Mouse (Mus musculus) c-Kit-positive CD71-positive TER-119-negative erythroid progenitor cells, embryonic 14.5 days (primary cell): ENCODE measurements around the gene Clba1.
A peak's percentile ranks its signal among the peaks of the same experiment; 100 is the strongest.
"Not testable (repeated sequence)": the region's sequence is repeated elsewhere in the genome, so short reads cannot be mapped to it uniquely, and the experiment has no call there.

Experiments
- DNase-seq: peaks from one replicate; pipeline ENCODE4 v3.0.0-alpha.2; 2013; ENCODE audit warnings: low read depth

The Clba1 gene

DNA sequence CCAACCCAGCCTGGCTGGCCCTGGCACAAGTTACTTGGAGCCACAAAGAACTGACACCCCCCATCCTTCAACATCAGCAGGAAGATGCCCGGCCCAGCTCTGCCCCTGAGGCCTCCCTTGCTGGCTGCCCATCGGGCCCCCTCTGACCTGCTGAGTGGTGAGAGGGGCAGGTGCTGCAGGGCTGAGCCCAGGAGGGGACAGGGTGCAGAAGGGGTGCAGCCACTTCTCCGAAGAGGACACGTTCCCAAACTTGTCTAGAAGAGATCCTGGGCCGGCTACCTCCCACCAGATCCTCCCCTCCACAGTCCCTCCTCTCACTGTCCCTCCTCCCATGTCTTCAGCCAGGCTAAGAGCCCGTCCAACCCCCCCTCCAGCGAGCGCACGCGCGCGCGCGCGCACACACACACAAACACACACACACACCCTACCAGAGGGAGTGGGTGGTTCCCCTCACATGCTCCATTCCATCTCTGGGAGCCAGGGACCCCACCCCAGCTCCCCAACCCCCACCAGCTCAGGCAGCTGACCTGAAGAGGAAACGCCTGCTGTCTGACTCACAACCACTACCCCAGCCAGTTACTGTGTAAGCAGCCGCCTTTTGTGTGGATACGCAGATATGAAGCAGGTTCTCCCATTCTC is 13.2 kb upstream of the Clba1 start:
- DNase-seq: no peak

- no peak for DNase-seq
Measured at GRCm38 (mm10) chr12:112796551-112797510, 11.9 kb upstream of the Clba1 start.

- no peak for DNase-seq
Measured at GRCm38 (mm10) chr12:112797672-112798331, 10.9 kb upstream of the Clba1 start.

- no peak for DNase-seq
Measured at GRCm38 (mm10) chr12:112798332-112798681, 10.4 kb upstream of the Clba1 start.

DNA sequence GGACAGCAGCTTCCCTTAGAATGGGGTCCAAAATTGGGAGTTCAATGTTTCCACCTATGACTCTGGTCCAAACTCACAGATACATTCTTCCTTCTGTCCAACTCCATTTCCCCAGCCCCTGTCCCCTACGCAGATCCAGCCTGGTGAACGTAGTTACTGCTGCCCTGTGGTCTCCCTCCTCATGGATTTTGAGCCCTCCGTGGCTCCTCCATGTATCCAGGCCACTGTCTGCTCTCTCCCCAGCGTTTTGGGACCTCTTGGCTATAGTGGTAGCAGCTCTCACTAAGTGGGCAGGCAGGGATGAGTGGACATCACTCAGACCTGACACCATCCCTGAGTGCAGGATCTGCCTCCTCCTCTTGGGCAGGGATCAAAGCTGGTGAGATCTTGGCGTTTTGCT is 10.0 kb upstream of the Clba1 start:
- no peak for DNase-seq

- no peak for DNase-seq
Measured at GRCm38 (mm10) chr12:112799237-112799970, 9.3 kb upstream of the Clba1 start.

DNA sequence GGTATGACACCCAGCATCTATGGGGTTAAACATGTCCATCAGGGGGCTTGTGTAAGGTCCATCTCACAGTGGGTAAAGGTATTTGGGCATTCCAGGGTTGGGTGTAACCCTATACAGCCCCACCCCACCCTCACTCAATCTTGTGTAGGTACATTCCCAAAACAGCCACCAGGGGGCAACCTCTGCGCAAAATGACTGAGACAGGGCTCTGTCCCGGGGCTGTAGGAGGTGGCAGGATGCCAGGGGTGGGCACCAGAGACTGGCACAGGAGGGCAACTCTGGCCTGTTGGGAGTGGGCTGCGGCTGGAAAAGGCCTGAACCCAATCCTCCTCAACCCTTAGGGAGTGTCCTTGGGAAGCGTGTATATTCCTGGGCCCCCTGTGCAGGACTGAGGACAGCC is 8.3 kb upstream of the Clba1 start:
- peak; percentile 60 for DNase-seq

GRCm38 (mm10) chr12:112801864-112802846 is 6.6 kb upstream of the Clba1 start, which contains the start of gene Ahnak2:
Gene Ahnak2, minus strand, starts transcription at chr12:112802657.
- no peak for DNase-seq

DNA sequence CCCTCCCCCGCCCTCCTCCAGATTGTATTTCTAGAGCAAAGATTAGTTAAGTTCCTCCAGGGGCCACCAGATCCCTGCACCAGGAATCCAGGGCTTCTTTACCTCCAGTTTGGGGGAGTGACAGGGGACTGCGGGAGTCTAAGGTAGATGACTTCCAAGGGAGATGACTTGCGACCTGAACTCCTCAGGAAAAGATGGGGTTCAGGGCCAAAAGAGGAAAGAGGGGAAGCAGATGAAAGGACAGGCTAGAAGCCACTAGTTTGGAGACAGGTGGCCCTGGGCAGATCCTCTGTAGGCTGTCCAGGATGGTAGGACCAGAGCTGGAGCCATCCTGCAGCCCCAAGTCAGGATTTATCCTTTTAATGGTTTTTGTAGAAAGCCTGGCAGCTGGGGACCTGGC is 5.8 kb upstream of the Clba1 start:
- no peak for DNase-seq

DNA sequence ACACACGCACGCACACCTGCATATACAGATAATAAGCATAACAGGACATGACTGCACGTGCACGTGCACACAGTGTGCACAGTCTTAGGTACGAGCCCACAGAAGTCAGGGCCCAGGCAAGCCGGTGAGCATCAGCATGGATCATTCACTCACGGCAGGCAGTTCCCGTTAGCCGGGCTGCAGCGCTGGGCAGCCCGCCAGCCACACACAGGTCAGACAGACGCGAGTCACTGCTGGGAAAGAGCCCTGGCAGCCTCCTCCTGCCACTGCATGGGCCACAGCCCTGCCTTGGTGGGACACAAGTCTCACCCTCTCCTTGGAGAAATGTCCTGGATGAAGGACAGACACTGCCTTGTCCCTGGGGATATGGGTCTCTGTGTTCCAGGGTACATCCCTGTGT is 4.7 kb upstream of the Clba1 start:
- no peak for DNase-seq

DNA sequence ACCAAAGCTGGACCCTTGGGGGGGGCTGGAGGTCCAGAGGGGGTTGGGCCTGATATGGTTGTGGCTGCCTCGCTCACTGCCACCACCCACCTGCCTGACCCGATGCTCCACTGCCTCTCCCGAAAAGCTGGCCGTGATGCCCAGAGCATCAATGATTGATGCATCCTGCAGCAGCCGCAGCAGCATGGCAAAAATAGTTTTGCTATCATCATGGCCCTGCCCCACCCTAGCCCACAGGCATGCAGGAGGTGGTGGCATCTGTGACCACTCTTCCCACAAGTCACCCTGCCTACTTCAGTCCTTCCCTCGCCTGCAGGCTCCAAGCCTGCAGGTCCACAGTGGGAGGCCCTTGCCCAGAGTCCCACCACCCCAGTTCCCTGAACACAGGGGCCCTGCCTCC is 2.7 kb upstream of the Clba1 start:
- DNase-seq: no peak

DNA sequence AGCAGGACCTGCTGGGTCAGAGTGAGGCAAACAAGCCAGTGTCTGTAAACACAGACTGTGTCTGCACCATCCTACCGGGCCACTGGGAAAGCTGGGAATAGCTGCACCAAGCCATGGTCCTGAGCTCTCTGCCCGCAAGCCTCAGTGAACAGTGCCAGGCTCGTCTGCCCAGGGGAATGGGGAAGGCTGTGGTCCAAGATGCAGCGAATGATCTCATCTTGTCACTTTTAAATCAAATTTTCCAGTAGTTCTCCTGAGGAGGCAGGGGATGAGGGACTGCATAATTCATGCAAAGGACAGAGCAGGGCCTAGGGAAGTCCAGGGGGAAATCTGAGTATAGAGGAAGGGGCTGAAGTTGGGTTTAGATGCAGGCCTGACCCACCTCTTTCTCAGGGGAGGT is 941 bp upstream of the Clba1 start:
- DNase-seq: no peak

DNA sequence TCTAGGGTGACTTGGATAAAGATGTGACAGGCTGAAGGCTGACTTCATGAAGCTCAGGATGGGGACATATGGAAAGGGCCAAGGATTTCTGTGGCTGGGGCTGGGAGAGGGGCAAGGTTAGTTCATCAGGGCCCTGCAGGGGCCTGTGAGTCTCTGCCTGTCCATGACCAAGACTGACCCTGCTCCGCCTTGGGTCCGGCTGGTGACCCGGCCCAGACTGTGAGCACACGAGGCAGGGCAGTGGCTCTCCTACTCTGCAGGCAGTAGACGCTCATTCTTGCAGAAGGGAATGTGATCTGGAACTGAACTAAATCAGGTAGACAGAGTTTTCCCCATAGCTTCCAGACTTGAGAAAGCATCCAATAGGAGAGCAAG is 538 bp upstream of the Clba1 start:
- no peak for DNase-seq

DNA sequence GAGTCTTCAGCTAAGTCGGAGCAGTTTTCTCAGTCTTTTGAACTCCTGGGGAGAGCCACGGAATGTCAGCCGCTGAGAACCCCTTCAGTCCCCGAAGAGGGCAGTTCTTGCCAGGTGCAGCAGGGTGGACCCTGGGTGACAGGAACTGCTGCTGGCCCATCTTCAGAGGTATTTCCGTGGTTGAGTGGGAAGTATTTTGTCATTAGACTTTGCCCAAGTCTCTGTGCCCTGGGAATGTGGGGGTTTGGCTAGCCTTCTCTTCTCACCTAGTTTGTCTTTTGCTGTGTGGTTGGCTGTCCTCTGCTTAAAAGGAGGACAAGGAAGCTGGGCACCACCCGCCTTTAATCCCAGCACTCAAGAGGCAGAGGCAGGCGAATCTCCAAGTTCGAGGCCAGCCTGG is 904 bp downstream of the Clba1 start:
- DNase-seq: no peak

DNA sequence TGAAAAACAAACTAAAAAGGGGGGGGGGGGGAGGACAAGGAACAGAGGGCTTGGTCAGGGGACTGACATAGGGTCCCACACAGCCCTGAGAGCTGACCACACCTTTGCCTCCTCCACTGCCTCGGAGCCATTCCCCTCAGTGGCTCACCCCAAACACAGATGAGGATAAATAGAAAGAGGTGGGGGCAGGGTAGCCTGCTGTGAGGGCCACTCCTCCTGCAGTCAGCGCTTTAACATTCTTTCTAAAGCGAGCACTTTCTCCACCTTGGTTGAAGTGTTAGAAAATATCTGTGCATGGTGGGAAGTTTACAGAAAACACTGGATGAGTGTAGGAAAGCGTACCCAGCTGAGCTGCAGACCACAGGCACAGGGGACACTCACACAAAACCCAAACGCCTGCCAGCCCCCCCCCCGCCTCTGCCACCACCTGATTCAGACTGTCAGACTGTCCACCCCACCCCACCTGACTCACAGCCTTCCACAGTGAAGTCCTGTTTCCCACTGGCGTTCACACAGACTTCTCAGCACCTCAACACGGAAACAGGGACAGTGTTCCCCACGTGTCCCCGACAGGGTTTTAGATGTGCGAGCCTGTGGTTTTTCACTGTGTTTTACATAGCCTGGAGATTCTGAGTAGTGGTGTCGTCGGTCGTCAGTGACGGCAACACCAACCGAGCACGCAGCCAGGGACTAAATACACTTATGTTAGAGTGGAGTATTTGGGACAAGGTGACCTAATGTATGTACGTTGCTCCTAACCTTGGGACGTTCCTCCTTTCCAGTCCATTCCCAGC is 1.6 kb downstream of the Clba1 start:
- no peak for DNase-seq

- DNase-seq: no peak
Measured at GRCm38 (mm10) chr12:112813370-112813769, 4.6 kb downstream of the Clba1 start.

DNA sequence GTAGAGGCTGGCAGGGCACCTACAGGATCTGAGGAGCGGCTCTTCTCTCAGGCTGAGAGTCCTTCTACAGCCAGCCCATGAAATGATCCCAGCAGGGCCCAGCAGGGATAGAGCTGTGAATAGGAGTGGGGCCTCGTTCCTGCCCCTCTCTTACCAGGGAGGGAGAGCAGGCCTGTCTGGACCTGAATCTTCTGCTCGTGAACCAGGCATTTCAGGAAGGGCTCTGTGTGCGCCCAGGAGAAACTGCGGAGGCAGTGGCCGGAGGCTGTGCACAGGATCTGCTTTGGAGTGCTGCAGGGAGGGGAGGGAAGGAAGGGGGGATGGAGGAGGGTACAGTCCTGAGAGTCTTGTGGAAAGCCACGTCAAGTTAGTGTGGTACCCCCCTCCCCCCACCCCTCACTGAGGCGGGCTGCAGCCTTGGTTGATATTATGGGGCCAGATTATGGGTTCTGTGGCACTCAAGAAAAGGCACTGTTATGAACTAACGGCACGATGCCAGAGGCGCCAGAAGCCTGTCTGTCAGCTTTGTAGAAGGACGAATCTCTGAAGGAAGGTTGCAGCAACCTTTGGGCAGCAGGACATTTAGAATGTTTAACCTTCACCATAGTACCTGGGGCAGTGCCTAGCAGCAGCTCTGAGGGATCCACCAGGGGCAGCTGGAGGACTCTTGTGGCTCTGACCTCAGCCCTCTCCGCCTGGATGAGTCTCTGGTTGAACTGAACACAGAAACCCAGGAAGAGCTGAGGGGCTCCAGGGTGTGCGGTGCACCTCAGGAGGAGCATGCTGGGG is 6.1 kb downstream of the Clba1 start:
- DNase-seq: no peak

DNA sequence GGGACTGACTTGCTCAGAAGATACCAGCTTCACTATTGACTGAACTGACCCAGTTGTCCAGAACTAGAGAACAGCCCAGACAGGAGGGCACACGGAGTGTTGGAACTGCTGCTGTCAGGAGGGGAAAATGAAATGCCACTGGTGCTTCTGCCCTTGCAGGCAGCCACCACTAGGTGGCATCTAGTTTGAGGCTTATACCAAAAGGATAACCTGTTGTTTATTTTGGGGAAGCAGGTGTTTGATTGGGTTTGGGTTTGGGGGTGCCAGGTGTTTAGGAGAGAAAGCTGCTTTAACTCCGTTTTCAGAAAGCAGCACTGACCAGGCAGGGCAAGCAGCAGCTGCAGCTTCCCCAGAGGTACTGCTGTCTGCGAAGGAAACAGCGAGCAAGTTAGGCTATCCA is 7.6 kb downstream of the Clba1 start:
- DNase-seq: no peak

DNA sequence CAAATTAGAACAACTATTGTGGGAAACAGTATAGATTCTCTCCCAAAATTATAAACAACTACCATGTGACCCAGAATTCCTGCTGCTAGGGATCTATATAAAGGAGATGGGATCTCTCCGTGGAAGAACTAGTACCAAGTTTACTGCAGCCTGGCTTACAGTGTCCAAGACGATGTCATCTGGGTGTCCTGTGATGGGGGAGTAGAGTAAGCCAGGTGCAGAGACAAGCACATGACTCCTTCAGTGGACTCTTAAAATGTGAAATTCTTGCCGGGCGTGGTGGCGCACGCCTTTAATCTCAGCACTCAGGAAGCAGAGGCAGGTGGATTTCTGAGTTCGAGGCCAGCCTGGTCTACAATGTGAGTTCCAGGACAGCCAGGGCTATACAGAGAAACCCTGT is 8.1 kb downstream of the Clba1 start:
- DNase-seq: not testable (repeated sequence)
